Mouse (Mus musculus): ENCODE results near the gene Hspe1.

GRCm38 (mm10) chr1:55108473-55108872 lies 20.5 kb downstream of the Hspe1 start:
- TF ChIP-seq CTCF (IDR thresholded peaks at IDR 0.05; ENCODE audit: low read depth, low read length) (no peak), POLR2A (IDR thresholded peaks at IDR 0.05; ENCODE audit: extremely low read depth, insufficient read depth, low read length) (no peak)

All from liver, adult 2 months (tissue).